Mouse (Mus musculus) thymus, postnatal 25 days (tissue): ENCODE data around the gene Zcchc18.
"Not testable (repeated sequence)": the region's sequence is repeated elsewhere in the genome, so short reads cannot be mapped to it uniquely, and the experiment has no call there.

Source experiments
- DNase-seq: peaks from one replicate; pipeline ENCODE4 v3.0.0; 2022

The Zcchc18 gene

GRCm38 (mm10) chrX:136992978-136993547, at the start of gene Zcchc18:
Zcchc18 (plus strand) TSS chrX:136993155.
- DNase-seq = peak; percentile 64

GRCm38 (mm10) chrX:136957583-136958279, 35.2 kb upstream of the Zcchc18 start:
- peak; percentile 1 for DNase-seq

- not testable (repeated sequence) for DNase-seq
These were observed 34.7 kb upstream of the Zcchc18 start for GRCm38 (mm10) chrX:136958300-136958699.

GRCm38 (mm10) chrX:136959688-136960087, 33.3 kb upstream of the Zcchc18 start:
- peak; percentile 1 for DNase-seq

GRCm38 (mm10) chrX:136975397-136975796, 17.6 kb upstream of the Zcchc18 start, which contains the start of gene Tmsb15b2:
Tmsb15b2 (minus strand) TSS chrX:136975497.
- DNase-seq = not testable (repeated sequence)

- peak; percentile 73 for DNase-seq
These were observed 16.4 kb upstream of the Zcchc18 start, which contains the start of the genes Tmsb15l and Tmsb15b1 for GRCm38 (mm10) chrX:136976424-136977084. Tmsb15l (minus strand) TSS chrX:136976869. Tmsb15b1 (minus strand) TSS chrX:136976874.

GRCm38 (mm10) chrX:136978616-136979015, 14.3 kb upstream of the Zcchc18 start:
- DNase-seq = no peak

- no peak for DNase-seq
These were observed 6.9 kb upstream of the Zcchc18 start for GRCm38 (mm10) chrX:136986039-136986438.

- no peak for DNase-seq
These were observed 1.7 kb upstream of the Zcchc18 start for GRCm38 (mm10) chrX:136991274-136991673.

GRCm38 (mm10) chrX:136992191-136992965, 577 bp upstream of the Zcchc18 start:
- DNase-seq = no peak

GRCm38 (mm10) chrX:136993641-136994040, 686 bp downstream of the Zcchc18 start:
- DNase-seq = no peak

- no peak for DNase-seq
These were observed 3.3 kb downstream of the Zcchc18 start for GRCm38 (mm10) chrX:136996256-136996655.

- peak; percentile 42 for DNase-seq
These were observed 22.2 kb downstream of the Zcchc18 start for GRCm38 (mm10) chrX:137015099-137015709.

GRCm38 (mm10) chrX:137017668-137018067, 24.7 kb downstream of the Zcchc18 start:
- DNase-seq = no peak

GRCm38 (mm10) chrX:137019310-137019709, 26.4 kb downstream of the Zcchc18 start:
- peak; percentile 49 for DNase-seq

GRCm38 (mm10) chrX:137030916-137031315, 38.0 kb downstream of the Zcchc18 start:
- no peak for DNase-seq

- no peak for DNase-seq
These were observed 38.8 kb downstream of the Zcchc18 start for GRCm38 (mm10) chrX:137031726-137032125.

GRCm38 (mm10) chrX:137034322-137034721, 41.4 kb downstream of the Zcchc18 start:
- DNase-seq = no peak

GRCm38 (mm10) chrX:137037470-137037999, 44.6 kb downstream of the Zcchc18 start:
- DNase-seq = no peak

- DNase-seq = peak; percentile 81
These were observed 45.1 kb downstream of the Zcchc18 start, which contains the start of gene Slc25a53 for GRCm38 (mm10) chrX:137038000-137038483. Slc25a53 (minus strand) TSS chrX:137038302.

GRCm38 (mm10) chrX:137038502-137038901, 45.5 kb downstream of the Zcchc18 start:
- DNase-seq = no peak
